Mouse (Mus musculus) ES-Bruce4 (cell line): Measurements from ENCODE around the gene Rln3.

Experiments
- CTCF ChIP-seq: IDR thresholded peaks from one replicate; pipeline ENCODE4 v1.8.1; 2011; ENCODE audit warnings: low read depth, low read length
- EP300 ChIP-seq: IDR thresholded peaks from 2 replicates; pipeline ENCODE4 v1.6.1; 2011; ENCODE audit warnings: low read depth, low read length; ENCODE audit not compliant: insufficient read depth
- POLR2A ChIP-seq: IDR thresholded peaks from one replicate; pipeline ENCODE4 v1.8.1; 2011; ENCODE audit warnings: low read length; ENCODE audit not compliant: insufficient read depth

DNA sequence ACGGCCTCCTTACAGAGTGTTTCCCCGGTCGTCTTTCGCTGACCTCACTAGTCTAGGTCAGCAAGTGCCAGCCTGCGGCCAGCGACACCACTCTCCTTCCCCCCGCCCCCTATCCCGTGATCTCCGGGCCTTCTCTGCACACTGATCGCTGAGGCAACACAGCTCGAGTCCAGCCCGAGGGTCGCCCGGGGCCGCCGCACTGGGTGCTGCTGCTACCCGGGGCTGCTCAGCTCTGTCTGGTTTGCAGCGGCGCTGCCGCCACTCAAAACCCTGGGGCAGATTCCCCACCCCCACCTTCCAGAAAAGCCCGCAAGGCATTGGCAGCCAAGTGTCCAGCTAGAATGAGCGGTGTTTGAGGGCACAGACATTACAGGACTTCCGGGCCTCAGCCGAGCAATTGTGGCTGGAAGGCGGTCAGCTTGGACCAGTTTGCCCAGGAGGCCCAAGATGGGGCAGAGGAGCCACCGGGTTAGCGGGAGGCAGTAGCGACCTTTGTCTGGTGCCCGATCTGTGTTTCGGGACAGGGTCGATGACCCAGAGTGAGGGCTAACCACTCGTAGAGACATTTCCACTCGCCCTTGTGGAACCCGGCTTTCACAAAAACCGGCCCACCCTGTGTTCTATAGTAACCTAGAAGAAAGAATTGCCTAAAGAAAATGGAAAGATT lies 32.2 kb downstream of the Rln3 start:
- TF ChIP-seq CTCF (no peak), EP300 (no peak), POLR2A (no peak)
